Mouse (Mus musculus): ENCODE measurements around the gene Lzts2. TPM values are rescaled to one million over a fixed set of nuclear protein-coding genes. Genes with fewer than 3 reads are reported as not detected.

Gene Lzts2
- polyA plus RNA-seq, 1 experiment from 2014 or later = 14.8 TPM

DNA sequence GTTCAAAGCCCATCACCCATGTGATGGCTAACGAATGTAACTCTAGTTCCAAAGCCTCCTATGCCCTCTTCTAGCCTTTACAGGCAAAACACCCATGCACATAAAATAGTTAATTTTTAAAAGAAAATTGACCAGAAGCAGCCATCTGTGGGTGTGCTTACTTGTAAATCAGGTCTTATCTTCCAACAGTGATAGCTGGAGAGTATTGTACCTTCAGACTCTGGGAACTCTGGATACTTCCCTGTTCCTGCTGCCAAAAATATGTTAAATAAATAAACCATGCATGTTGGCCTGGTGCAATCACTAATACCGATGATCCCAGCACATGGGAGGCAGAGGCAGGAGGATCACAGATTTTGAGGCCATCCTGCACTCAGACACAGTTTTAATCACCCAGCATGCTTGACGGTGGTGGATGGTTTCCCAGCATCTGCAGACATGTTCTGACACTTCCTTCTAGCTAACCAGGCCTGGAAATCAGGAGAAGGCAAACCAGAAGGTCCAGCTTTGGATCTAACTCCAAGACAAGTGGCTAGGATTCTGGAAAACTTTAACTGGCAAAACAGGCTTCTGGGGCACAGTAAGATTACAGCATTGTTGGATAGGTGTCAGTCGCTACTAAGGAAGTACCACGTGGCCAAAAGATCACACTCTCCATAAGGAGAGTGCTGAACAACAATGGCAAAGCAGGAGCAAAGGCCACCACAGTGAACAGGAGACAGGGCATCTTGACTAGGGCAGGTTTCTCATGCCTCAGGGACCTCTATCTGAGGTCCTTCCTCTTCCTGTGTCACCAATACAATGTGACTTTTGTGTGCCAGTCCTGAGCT, 28.8 kb upstream of the Lzts2 start:
- Histone ChIP-seq H3K9ac (ENCODE audit: low read depth, low read length) (no peak overlapping the region), H3K4me1 (ENCODE audit: control insufficient read depth, insufficient read depth, low read depth, low read length) (peaks cover 3% of the 10 kb centered on the region), H3K4me3 (ENCODE audit: low read length) (no peak overlapping the region), H3K36me3 (ENCODE audit: control insufficient read depth, insufficient read depth, low read length) (peaks cover 6% of the 10 kb centered on the region), H3K4me2 (ENCODE audit: low read length) (no peak overlapping the region), H3K27ac (ENCODE audit: low read depth, low read length) (no peak overlapping the region), H3K27me3 (replicated peaks; ENCODE audit: control insufficient read depth, insufficient read depth, low read length) (no peaks in the 10 kb centered on the region), H3K9me3 (ENCODE audit: control insufficient read depth, low read length) (no peaks in the 10 kb centered on the region)
- 73% methylated on average over 5 of the region's 5 CpGs for WGBS
- ATAC-seq = no peak

DNA sequence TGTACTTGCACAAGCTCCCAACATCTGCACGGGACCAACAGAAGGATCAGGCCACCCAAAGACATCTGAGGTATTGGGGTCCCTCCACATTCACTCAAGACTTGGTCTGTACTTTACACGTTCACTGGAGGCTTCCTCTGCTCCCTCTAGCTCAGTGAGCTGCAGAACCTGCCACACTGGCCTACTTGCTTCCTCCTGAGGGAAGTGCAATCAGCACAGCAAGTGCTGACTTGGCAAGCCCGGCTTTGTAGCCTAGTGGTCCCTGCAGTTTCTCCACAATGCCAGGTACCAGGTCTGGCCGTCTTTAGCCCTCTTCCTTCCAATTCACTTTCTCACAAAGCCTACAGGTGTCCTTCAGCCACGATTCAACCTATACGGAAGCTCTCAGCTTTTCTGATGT, 27.2 kb upstream of the Lzts2 start:
- no peak overlapping the region for H3K27ac ChIP-seq (ENCODE audit: low read depth, low read length)
- no peak for ATAC-seq
- H3K9ac ChIP-seq (ENCODE audit: low read depth, low read length) = no peak overlapping the region
- H3K36me3 ChIP-seq (ENCODE audit: control insufficient read depth, insufficient read depth, low read length) = no peaks in the 10 kb centered on the region; the same call in 1 of the 2 replicates
- H3K4me3 ChIP-seq (ENCODE audit: low read length) = no peak overlapping the region
- no peaks in the 10 kb centered on the region for H3K9me3 ChIP-seq (ENCODE audit: control insufficient read depth, low read length)
- H3K27me3 ChIP-seq (replicated peaks; ENCODE audit: control insufficient read depth, insufficient read depth, low read length) = no peaks in the 10 kb centered on the region
- H3K4me1 ChIP-seq (ENCODE audit: control insufficient read depth, insufficient read depth, low read depth, low read length) = peaks cover 11% of the 10 kb centered on the region
- H3K4me2 ChIP-seq (ENCODE audit: low read length) = no peak overlapping the region
- 63% methylated on average over 6 of the region's 6 CpGs for WGBS

DNA sequence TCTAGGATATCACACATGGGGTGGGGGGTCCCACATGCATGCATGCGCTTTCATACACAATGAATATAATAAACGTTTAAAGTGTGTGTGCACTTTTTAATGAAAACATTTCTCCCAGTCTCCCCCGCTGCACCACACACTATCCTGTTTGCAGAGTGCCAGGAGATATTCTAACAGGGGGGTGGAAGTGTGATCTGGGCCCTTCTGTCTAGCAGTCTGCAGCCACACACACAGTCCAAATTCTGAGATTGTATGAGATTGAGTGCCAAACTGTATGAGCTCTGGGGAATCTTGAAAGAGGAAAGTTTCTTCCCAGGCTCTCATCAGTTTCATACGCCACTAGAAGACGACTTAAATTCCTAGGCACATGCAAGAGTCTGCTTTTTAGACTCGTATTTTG, 26.4 kb upstream of the Lzts2 start:
- H3K27ac ChIP-seq (ENCODE audit: low read depth, low read length) = no peak overlapping the region
- H3K27me3 ChIP-seq (replicated peaks; ENCODE audit: control insufficient read depth, insufficient read depth, low read length) = no peaks in the 10 kb centered on the region
- peaks cover 14% of the 10 kb centered on the region for H3K4me1 ChIP-seq (ENCODE audit: control insufficient read depth, insufficient read depth, low read depth, low read length)
- no peaks in the 10 kb centered on the region for H3K9me3 ChIP-seq (ENCODE audit: control insufficient read depth, low read length)
- peaks cover 3% of the 10 kb centered on the region for H3K36me3 ChIP-seq (ENCODE audit: control insufficient read depth, insufficient read depth, low read length)
- H3K4me3 ChIP-seq (ENCODE audit: low read length) = no peak overlapping the region
- 60% methylated on average over 6 of the region's 6 CpGs for WGBS
- no peak overlapping the region for H3K4me2 ChIP-seq (ENCODE audit: low read length)
- ATAC-seq = no peak
- H3K9ac ChIP-seq (ENCODE audit: low read depth, low read length) = no peak overlapping the region

DNA sequence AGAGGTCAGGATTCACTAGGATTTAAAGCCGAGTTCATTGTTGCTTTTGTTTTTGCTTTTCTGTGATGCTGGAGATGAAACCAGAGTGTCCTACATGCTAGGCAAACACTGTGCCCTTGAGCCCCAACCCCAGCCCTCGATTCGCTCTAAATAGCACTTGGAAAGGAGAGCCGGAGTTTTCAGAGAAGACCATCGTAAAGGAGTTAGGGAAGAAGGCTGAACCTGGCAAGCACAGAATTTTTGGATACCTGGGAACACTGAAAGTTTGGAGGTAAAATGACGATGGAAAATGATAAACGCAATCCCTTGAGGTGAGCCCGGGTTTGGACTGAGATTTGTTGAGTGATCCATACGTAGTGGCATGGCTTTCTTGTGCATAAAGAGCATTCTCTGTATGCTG, 25.9 kb upstream of the Lzts2 start:
- H3K9ac ChIP-seq (ENCODE audit: low read depth, low read length) = peak overlapping the region; percentile 91
- no peak; the same call in 1 of the 2 replicates for ATAC-seq
- 32% methylated on average over 9 of the region's 9 CpGs for WGBS
- no peaks in the 10 kb centered on the region for H3K27me3 ChIP-seq (replicated peaks; ENCODE audit: control insufficient read depth, insufficient read depth, low read length)
- peak overlapping the region; percentile 76; the same call in 1 of the 2 replicates for H3K27ac ChIP-seq (ENCODE audit: low read depth, low read length)
- peaks cover 8% of the 10 kb centered on the region for H3K36me3 ChIP-seq (ENCODE audit: control insufficient read depth, insufficient read depth, low read length)
- H3K9me3 ChIP-seq (ENCODE audit: control insufficient read depth, low read length) = no peaks in the 10 kb centered on the region
- peaks cover 14% of the 10 kb centered on the region for H3K4me1 ChIP-seq (ENCODE audit: control insufficient read depth, insufficient read depth, low read depth, low read length)
- H3K4me3 ChIP-seq (ENCODE audit: low read length) = peak overlapping the region; percentile 77
- peak overlapping the region; percentile 84 for H3K4me2 ChIP-seq (ENCODE audit: low read length)

DNA sequence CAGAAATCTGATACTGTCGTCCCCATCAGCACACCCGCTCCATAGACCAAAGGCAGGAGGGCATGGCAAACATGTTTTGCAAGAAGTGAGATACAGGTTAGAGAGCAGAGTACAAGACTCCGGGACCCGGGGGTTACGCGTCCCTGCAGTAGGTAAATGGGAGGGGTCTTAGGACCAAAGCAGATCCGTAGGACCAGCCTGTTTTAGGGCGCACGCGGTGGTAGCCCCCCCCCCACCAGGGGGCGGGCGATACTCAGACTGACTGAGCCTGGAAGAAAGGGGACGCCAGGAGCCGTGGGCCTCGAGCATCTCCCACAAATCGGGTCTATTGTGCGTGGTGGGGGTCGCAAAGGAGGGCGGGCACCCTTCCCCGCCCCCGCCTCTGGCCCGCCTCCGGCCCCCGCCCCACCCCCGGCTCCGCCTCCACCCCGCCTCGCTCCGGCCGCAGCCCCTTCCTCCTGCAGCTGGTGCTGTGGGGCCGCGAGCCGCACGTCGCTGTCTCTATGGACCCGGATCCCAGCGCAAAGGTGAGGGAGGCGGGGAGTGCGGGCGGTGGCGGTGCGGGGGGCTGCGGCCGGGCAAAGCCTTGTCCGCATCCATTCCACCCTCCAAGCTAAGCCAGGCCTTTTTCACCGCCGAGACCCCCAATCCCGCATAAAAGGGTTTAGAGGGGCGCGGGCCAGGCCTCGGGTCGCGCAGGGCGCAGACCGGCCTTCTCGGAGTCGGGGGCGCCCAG, 25.2 kb upstream of the Lzts2 start, which contains the start of gene Sema4g:
Gene Sema4g (plus strand): TSS at position 271 of the 736 bp plus-strand sequence.
- H3K4me3 ChIP-seq (ENCODE audit: low read length) = peak within 1 kb of the TSS; percentile 77
- peak within 1 kb of the TSS; percentile 91 for H3K9ac ChIP-seq (ENCODE audit: low read depth, low read length)
- no peaks in the 10 kb centered on the region for H3K9me3 ChIP-seq (ENCODE audit: control insufficient read depth, low read length)
- H3K27ac ChIP-seq (ENCODE audit: low read depth, low read length) = peak within 1 kb of the TSS; percentile 76
- peaks cover 14% of the 10 kb centered on the region for H3K4me1 ChIP-seq (ENCODE audit: control insufficient read depth, insufficient read depth, low read depth, low read length)
- H3K36me3 ChIP-seq (ENCODE audit: control insufficient read depth, insufficient read depth, low read length) = peaks cover 9% of the 10 kb centered on the region
- under 1% methylated on average over 43 of the region's 58 CpGs for WGBS
- H3K27me3 ChIP-seq (replicated peaks; ENCODE audit: control insufficient read depth, insufficient read depth, low read length) = no peaks in the 10 kb centered on the region
- peak; percentile 87 for ATAC-seq
- peak within 1 kb of the TSS; percentile 84 for H3K4me2 ChIP-seq (ENCODE audit: low read length)

DNA sequence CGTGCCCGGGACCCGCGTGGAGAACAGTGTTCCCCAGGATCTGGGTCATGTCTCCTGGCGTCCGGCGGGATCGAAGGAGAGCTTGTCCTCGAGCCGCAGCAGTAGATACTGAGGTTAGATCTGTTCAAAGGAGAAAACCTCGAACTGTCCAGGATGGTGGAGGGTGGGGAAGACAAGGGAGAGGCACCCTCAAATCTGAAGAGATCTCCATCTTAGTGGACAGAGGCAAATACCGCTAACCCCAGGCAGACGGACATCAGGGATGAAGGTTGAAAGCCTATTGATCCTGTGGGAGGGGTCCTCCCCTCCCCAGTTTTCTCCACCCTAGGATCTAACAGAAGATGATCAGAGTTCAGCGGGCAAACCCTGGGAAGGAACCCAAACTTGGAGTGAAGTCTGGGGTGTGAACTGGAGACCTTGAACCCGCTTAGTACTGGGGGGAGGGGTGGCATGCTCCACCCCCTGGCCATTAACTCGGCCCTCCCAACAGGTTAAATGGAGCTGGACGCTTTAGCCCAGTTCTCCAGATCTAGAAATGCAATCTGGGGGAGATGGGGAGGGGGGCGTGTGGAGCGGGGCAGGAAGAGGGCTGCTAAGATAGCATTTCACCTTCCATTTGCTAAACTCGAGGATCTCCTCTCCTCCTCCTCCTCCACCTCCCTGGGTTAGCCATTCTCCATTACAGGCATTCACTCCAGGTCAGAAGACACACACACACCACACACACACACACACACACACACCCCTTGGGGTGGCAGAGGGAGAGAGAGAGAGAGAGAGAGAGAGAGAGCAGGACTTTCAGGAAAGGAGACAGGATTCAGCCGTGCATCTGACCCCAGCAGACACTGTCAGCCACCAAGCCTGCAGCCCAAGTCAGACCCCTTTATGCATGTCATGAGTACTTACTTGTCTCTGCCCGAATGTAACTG, 24.4 kb upstream of the Lzts2 start:
- peak overlapping the region; percentile 91 for H3K9ac ChIP-seq (ENCODE audit: low read depth, low read length)
- H3K4me2 ChIP-seq (ENCODE audit: low read length) = peak overlapping the region; percentile 84
- H3K9me3 ChIP-seq (ENCODE audit: control insufficient read depth, low read length) = no peaks in the 10 kb centered on the region
- no peak; the same call in none of the 2 replicates for ATAC-seq
- H3K4me1 ChIP-seq (ENCODE audit: control insufficient read depth, insufficient read depth, low read depth, low read length) = peaks cover 14% of the 10 kb centered on the region
- H3K4me3 ChIP-seq (ENCODE audit: low read length) = peak overlapping the region; percentile 77
- H3K36me3 ChIP-seq (ENCODE audit: control insufficient read depth, insufficient read depth, low read length) = peaks cover 9% of the 10 kb centered on the region; the same call in 1 of the 2 replicates
- 6% methylated on average over 21 of the region's 22 CpGs for WGBS
- H3K27ac ChIP-seq (ENCODE audit: low read depth, low read length) = peak overlapping the region; percentile 76; the same call in 1 of the 2 replicates
- no peaks in the 10 kb centered on the region for H3K27me3 ChIP-seq (replicated peaks; ENCODE audit: control insufficient read depth, insufficient read depth, low read length)

DNA sequence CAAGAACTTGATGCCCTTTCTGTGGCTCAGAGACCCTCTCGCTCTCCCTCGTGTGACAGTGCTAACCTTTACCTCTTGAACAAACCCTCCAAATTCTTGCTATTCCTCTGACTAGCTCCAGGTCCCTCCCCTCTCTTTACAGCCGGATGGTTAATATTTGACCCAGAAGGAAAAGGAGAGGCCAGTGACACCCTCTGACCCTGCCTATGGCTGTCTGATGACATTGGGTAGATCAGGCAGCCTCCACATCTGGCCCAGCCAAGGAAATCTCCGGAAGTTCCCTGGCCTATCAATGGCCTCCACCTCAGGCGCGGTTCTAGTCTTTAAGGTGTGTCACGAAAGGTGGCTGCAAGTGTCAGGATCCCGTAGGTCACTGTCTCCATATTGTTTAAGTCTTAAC, 23.2 kb upstream of the Lzts2 start:
- Histone ChIP-seq H3K27me3 (replicated peaks; ENCODE audit: control insufficient read depth, insufficient read depth, low read length) (no peaks in the 10 kb centered on the region), H3K27ac (ENCODE audit: low read depth, low read length) (no peak overlapping the region), H3K36me3 (ENCODE audit: control insufficient read depth, insufficient read depth, low read length) (peaks cover 9% of the 10 kb centered on the region; the same call in 1 of the 2 replicates), H3K4me1 (ENCODE audit: control insufficient read depth, insufficient read depth, low read depth, low read length) (peaks cover 14% of the 10 kb centered on the region), H3K4me2 (ENCODE audit: low read length) (peak overlapping the region; percentile 84), H3K9me3 (ENCODE audit: control insufficient read depth, low read length) (no peaks in the 10 kb centered on the region), H3K9ac (ENCODE audit: low read depth, low read length) (0 out of 2 replicates have a peak overlapping the region, but pooled peaks have one; percentile 91), H3K4me3 (ENCODE audit: low read length) (no peak overlapping the region)
- ATAC-seq = no peak
- 80% methylated on average over 8 of the region's 8 CpGs for WGBS

DNA sequence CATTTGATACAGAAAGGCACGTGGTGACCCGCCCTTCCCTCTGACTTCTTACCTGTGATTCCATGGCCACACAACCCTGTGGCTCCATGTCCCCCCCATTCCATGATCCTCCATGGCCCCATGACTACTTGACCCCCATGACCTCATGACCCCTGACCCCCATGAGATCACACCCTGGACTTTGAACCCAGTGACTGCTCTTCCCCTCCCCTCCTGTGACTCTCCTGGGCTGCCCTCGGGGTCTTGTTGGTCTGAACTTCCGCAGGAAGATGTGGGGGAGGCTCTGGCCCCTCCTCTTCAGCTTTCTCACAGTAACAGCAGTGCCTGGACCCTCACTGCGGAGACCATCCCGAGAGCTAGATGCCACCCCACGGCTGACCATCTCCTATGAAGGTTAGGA, 22.0 kb upstream of the Lzts2 start:
- no peak overlapping the region for H3K27ac ChIP-seq (ENCODE audit: low read depth, low read length)
- no peak overlapping the region for H3K4me2 ChIP-seq (ENCODE audit: low read length)
- H3K9ac ChIP-seq (ENCODE audit: low read depth, low read length) = no peak overlapping the region
- 58% methylated on average over 7 of the region's 7 CpGs for WGBS
- peaks cover 15% of the 10 kb centered on the region for H3K36me3 ChIP-seq (ENCODE audit: control insufficient read depth, insufficient read depth, low read length)
- H3K4me3 ChIP-seq (ENCODE audit: low read length) = no peak overlapping the region
- ATAC-seq = no peak
- no peaks in the 10 kb centered on the region for H3K9me3 ChIP-seq (ENCODE audit: control insufficient read depth, low read length)
- no peaks in the 10 kb centered on the region for H3K27me3 ChIP-seq (replicated peaks; ENCODE audit: control insufficient read depth, insufficient read depth, low read length)
- peaks cover 14% of the 10 kb centered on the region for H3K4me1 ChIP-seq (ENCODE audit: control insufficient read depth, insufficient read depth, low read depth, low read length)
